Mouse (Mus musculus): ENCODE results near the gene Scgb1b15. TPM values are rescaled to one million over a fixed set of nuclear protein-coding genes. Genes with fewer than 3 reads are reported as not detected.

The Scgb1b15 gene
- not detected in 2 replicates for polyA plus RNA-seq (2012; rRNA removed; ENCODE audit: low replicate concordance)

GRCm38 (mm10) chr7:32836254-32836653 lies at the start of gene Scgb1b15:
Gene Scgb1b15 (plus strand): TSS chr7:32836554.

DNA sequence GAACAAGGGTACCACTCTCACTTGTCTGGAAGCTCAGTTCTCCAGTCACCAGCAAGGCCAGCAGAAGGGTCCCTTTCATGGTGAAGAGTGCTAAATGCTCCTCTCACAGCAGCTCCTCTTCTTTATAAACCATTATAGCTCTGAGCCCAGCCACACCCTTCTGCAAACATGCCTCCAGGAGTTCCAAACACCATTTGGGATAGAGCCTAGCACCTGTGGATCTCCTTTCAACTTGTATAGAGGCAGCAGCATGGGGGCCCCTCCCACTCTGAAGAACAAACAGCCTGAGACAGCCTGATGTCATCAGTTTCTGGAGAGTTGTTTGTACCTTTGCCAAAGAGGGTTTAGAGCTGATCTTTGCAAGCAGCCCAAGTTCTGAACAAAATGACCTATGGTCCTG lies 6.8 kb upstream of the Scgb1b15 start, which contains the start of gene Scgb2b15:
Gene Scgb2b15, minus strand, starts transcription at position 101 of the 400 bp plus-strand sequence.

Other genes starting within 250 kb of the Scgb1b15 start
- not detected in 2 replicates for gene Scgb2b15, start 6.9 kb upstream of the Scgb1b15 start, polyA plus RNA-seq (2012; rRNA removed; ENCODE audit: low replicate concordance)
- gene Scgb2b17, start 220.0 kb downstream of the Scgb1b15 start, polyA plus RNA-seq (2012; rRNA removed; ENCODE audit: low replicate concordance) = not detected in 2 replicates
- gene Scgb1b17, start 226.9 kb downstream of the Scgb1b15 start, polyA plus RNA-seq (2012; rRNA removed; ENCODE audit: low replicate concordance) = not detected in 2 replicates

All from subcutaneous adipose tissue, adult 2 months (tissue).